Mouse (Mus musculus) thymus, adult 2 months (tissue): ENCODE results near the gene Shroom1.
A peak's percentile ranks its signal among the peaks of the same experiment; 100 is the strongest.

Experiments used
- CTCF ChIP-seq: fragments of 200-500 bp; IDR thresholded peaks from 2 replicates; pipeline ENCODE4 v1.5.1; 2012; ENCODE audit warnings: mild to moderate bottlenecking, control low read depth, low read length, moderate library complexity, borderline replicate concordance; ENCODE audit not compliant: control insufficient read depth, poor library complexity, insufficient read depth; ENCODE audit errors: extremely low read depth
- POLR2A ChIP-seq: fragments of 200-500 bp; IDR thresholded peaks from 2 replicates; pipeline ENCODE4 v1.6.1; 2012; ENCODE audit warnings: mild to moderate bottlenecking, low read length, control low read depth, moderate library complexity; ENCODE audit not compliant: control insufficient read depth, poor library complexity, insufficient read depth; ENCODE audit errors: extremely low read depth

- TF ChIP-seq CTCF: no peak
- peak; percentile 85 for TF ChIP-seq POLR2A
These were observed 26.2 kb upstream of the Shroom1 start, which contains the start of the genes Uqcrq and Gdf9 for GRCm38 (mm10) chr11:53430670-53431346.
